Mouse (Mus musculus): ENCODE results near the gene Gxylt2. TPM values are rescaled to one million over a fixed set of nuclear protein-coding genes. Genes with fewer than 3 reads are reported as not detected.

Gxylt2 gene
- polyA plus RNA-seq, 1 experiment from 2014 or later: 0.01 TPM

- whole genome bisulfite sequencing (ENCODE audit: insufficient replicate concordance): 71% methylated on average over 1 of the region's 1 CpGs
- TF ChIP-seq EP300 (IDR thresholded peaks at IDR 0.05; ENCODE audit: low read depth) (no peak), CTCF (IDR thresholded peaks at IDR 0.05; ENCODE audit: low read depth) (no peak)
Observed at GRCm38 (mm10) chr6:100787726-100788125, 83.2 kb downstream of the Gxylt2 start.

GRCm38 (mm10) chr6:100789161-100789560 is 84.6 kb downstream of the Gxylt2 start:
- ATAC-seq (no peak), DNase-seq (no peak)
- no peak overlapping the region for H3K4me2 ChIP-seq (ENCODE audit: low read depth, low read length)
- no peak overlapping the region for H3K27ac ChIP-seq (ENCODE audit: low read depth)
- TF ChIP-seq CTCF (IDR thresholded peaks at IDR 0.05; ENCODE audit: low read depth) (no peak), EP300 (IDR thresholded peaks at IDR 0.05; ENCODE audit: low read depth) (no peak)
- WGBS (ENCODE audit: insufficient replicate concordance): 88% methylated on average over 1 of the region's 1 CpGs
- no peaks in the 10 kb centered on the region for H3K9me3 ChIP-seq (ENCODE audit: low read length)
- H3K27me3 ChIP-seq (ENCODE audit: insufficient read depth, low read length): no peaks in the 10 kb centered on the region
- H3K4me1 ChIP-seq (ENCODE audit: insufficient read depth): no peaks in the 10 kb centered on the region
- H3K4me3 ChIP-seq (ENCODE audit: low read depth, low read length): no peak overlapping the region
- H3K36me3 ChIP-seq (replicated peaks; ENCODE audit: insufficient read depth, low read length): no peaks in the 10 kb centered on the region
- no peak overlapping the region for H3K9ac ChIP-seq (replicated peaks)

More at GRCm38 (mm10) chr6:100787726-100788125, 83.2 kb downstream of the Gxylt2 start:
- Histone ChIP-seq H3K4me1 (ENCODE audit: insufficient read depth) (no peaks in the 10 kb centered on the region), H3K27me3 (ENCODE audit: insufficient read depth, low read length) (no peaks in the 10 kb centered on the region), H3K36me3 (replicated peaks; ENCODE audit: insufficient read depth, low read length) (no peaks in the 10 kb centered on the region), H3K4me2 (ENCODE audit: low read depth, low read length) (no peak overlapping the region), H3K9ac (replicated peaks) (no peak overlapping the region), H3K9me3 (ENCODE audit: low read length) (0 out of 2 replicates have a peak, but pooled peaks cover 2% of the 10 kb centered on the region), H3K27ac (ENCODE audit: low read depth) (no peak overlapping the region), H3K4me3 (ENCODE audit: low read depth, low read length) (no peak overlapping the region)
- ATAC-seq (no peak), DNase-seq (no peak)

- Histone ChIP-seq H3K36me3 (replicated peaks; ENCODE audit: insufficient read depth, low read length) (no peaks in the 10 kb centered on the region), H3K4me1 (ENCODE audit: insufficient read depth) (no peaks in the 10 kb centered on the region), H3K4me2 (ENCODE audit: low read depth, low read length) (no peak overlapping the region), H3K27me3 (ENCODE audit: insufficient read depth, low read length) (no peaks in the 10 kb centered on the region), H3K9ac (replicated peaks) (no peak overlapping the region), H3K4me3 (ENCODE audit: low read depth, low read length) (no peak overlapping the region), H3K9me3 (ENCODE audit: low read length) (no peaks in the 10 kb centered on the region), H3K27ac (ENCODE audit: low read depth) (no peak overlapping the region)
- WGBS (ENCODE audit: insufficient replicate concordance): 59% methylated on average over 3 of the region's 3 CpGs
- no peak for DNase-seq
- no peak for ATAC-seq
- TF ChIP-seq EP300 (IDR thresholded peaks at IDR 0.05; ENCODE audit: low read depth) (no peak), CTCF (IDR thresholded peaks at IDR 0.05; ENCODE audit: low read depth) (no peak)
Observed at GRCm38 (mm10) chr6:100792055-100792659, 87.6 kb downstream of the Gxylt2 start.

- Histone ChIP-seq H3K4me2 (ENCODE audit: low read depth, low read length) (no peak overlapping the region), H3K4me1 (ENCODE audit: insufficient read depth) (no peaks in the 10 kb centered on the region), H3K9me3 (ENCODE audit: low read length) (no peaks in the 10 kb centered on the region), H3K36me3 (replicated peaks; ENCODE audit: insufficient read depth, low read length) (no peaks in the 10 kb centered on the region), H3K9ac (replicated peaks) (no peak overlapping the region), H3K27me3 (ENCODE audit: insufficient read depth, low read length) (no peaks in the 10 kb centered on the region), H3K27ac (ENCODE audit: low read depth) (no peak overlapping the region), H3K4me3 (ENCODE audit: low read depth, low read length) (no peak overlapping the region)
- ATAC-seq (no peak), DNase-seq (no peak)
- no peak for TF ChIP-seq CTCF (IDR thresholded peaks at IDR 0.05; ENCODE audit: low read depth)
- TF ChIP-seq EP300 (IDR thresholded peaks at IDR 0.05; ENCODE audit: low read depth): no peak
- WGBS (ENCODE audit: insufficient replicate concordance): 75% methylated on average over 14 of the region's 14 CpGs
Observed at GRCm38 (mm10) chr6:100792973-100793769, 88.6 kb downstream of the Gxylt2 start.

- WGBS (ENCODE audit: insufficient replicate concordance): 41% methylated on average over 6 of the region's 6 CpGs
- Histone ChIP-seq H3K4me3 (ENCODE audit: low read depth, low read length) (no peak overlapping the region), H3K9ac (replicated peaks) (no peak overlapping the region), H3K4me2 (ENCODE audit: low read depth, low read length) (no peak overlapping the region), H3K9me3 (ENCODE audit: low read length) (no peaks in the 10 kb centered on the region), H3K27ac (ENCODE audit: low read depth) (no peak overlapping the region), H3K4me1 (ENCODE audit: insufficient read depth) (no peaks in the 10 kb centered on the region), H3K36me3 (replicated peaks; ENCODE audit: insufficient read depth, low read length) (no peaks in the 10 kb centered on the region), H3K27me3 (ENCODE audit: insufficient read depth, low read length) (no peaks in the 10 kb centered on the region)
- ATAC-seq (no peak), DNase-seq (no peak)
- TF ChIP-seq EP300 (IDR thresholded peaks at IDR 0.05; ENCODE audit: low read depth) (no peak), CTCF (IDR thresholded peaks at IDR 0.05; ENCODE audit: low read depth) (no peak)
Observed at GRCm38 (mm10) chr6:100795797-100796196, 91.3 kb downstream of the Gxylt2 start.

- Histone ChIP-seq H3K27ac (ENCODE audit: low read depth) (no peak overlapping the region), H3K4me3 (ENCODE audit: low read depth, low read length) (no peak overlapping the region), H3K9ac (replicated peaks) (no peak overlapping the region), H3K36me3 (replicated peaks; ENCODE audit: insufficient read depth, low read length) (no peaks in the 10 kb centered on the region), H3K4me2 (ENCODE audit: low read depth, low read length) (no peak overlapping the region), H3K27me3 (ENCODE audit: insufficient read depth, low read length) (no peaks in the 10 kb centered on the region), H3K9me3 (ENCODE audit: low read length) (no peaks in the 10 kb centered on the region), H3K4me1 (ENCODE audit: insufficient read depth) (no peaks in the 10 kb centered on the region)
- ATAC-seq: no peak
- DNase-seq: no peak
- TF ChIP-seq EP300 (IDR thresholded peaks at IDR 0.05; ENCODE audit: low read depth) (no peak), CTCF (IDR thresholded peaks at IDR 0.05; ENCODE audit: low read depth) (no peak)
- WGBS (ENCODE audit: insufficient replicate concordance): 84% methylated on average over 6 of the region's 6 CpGs
Observed at GRCm38 (mm10) chr6:100799290-100799689, 94.8 kb downstream of the Gxylt2 start.
